Mouse (Mus musculus): ENCODE results near the gene Olfr811. TPM values are rescaled to one million over a fixed set of nuclear protein-coding genes. Genes with fewer than 3 reads are reported as not detected.

The Olfr811 gene
- polyA plus RNA-seq, 1 experiment = not detected

GRCm38 (mm10) chr10:129774338-129774737 lies 29.9 kb downstream of the Olfr811 start, which contains the start of gene Olfr809:
Olfr809 (plus strand) TSS chr10:129774638.
- H3ac ChIP-seq (ENCODE audit: control insufficient read depth, insufficient read length) = no peak within 1 kb of the TSS
- H3K36me3 ChIP-seq (ENCODE audit: control insufficient read depth, insufficient read depth) = no peaks in the 10 kb centered on the region
- H3K4me3 ChIP-seq = no peak within 1 kb of the TSS
- no peaks in the 10 kb centered on the region for H3K27me3 ChIP-seq (ENCODE audit: control insufficient read depth, insufficient read depth, insufficient read length)
- H3K79me2 ChIP-seq (ENCODE audit: control insufficient read depth, insufficient read depth) = no peaks in the 10 kb centered on the region
- TF ChIP-seq USF1 (IDR thresholded peaks at IDR 0.05; ENCODE audit: low read depth) (no peak), POLR2A (IDR thresholded peaks at IDR 0.05; ENCODE audit: insufficient read length, low read depth) (no peak), E2F4 (IDR thresholded peaks at IDR 0.05; ENCODE audit: insufficient read depth) (no peak), SRF (IDR thresholded peaks at IDR 0.05; ENCODE audit: control insufficient read depth, insufficient read length, low read depth) (no peak), TCF12 (IDR thresholded peaks at IDR 0.05; ENCODE audit: insufficient read depth, poor library complexity, severe bottlenecking) (no peak), REST (IDR thresholded peaks at IDR 0.05; ENCODE audit: insufficient read depth, insufficient read length) (no peak), MYOG (IDR thresholded peaks at IDR 0.05; ENCODE audit: control insufficient read depth in 1 of 3, insufficient read depth in 1 of 3, insufficient read length in 2 of 3, low read depth in 2 of 3) (no peak), MYOD1 (IDR thresholded peaks at IDR 0.05; ENCODE audit: control insufficient read depth in 1 of 3, insufficient read length in 2 of 3, low read depth in 2 of 3) (no peak), POLR2AphosphoS2 (IDR thresholded peaks at IDR 0.05; ENCODE audit: insufficient read length, low read depth) (no peak), CEBPB (IDR thresholded peaks at IDR 0.05; ENCODE audit: insufficient read depth, poor library complexity, severe bottlenecking) (no peak), MAX (IDR thresholded peaks at IDR 0.05; ENCODE audit: low read depth) (no peak), TCF3 (IDR thresholded peaks at IDR 0.05; ENCODE audit: insufficient read length, low read depth) (no peak)
- H3K4me2 ChIP-seq (ENCODE audit: low read depth) = no peak within 1 kb of the TSS

GRCm38 (mm10) chr10:129765182-129765581 lies 39.0 kb downstream of the Olfr811 start, which contains the start of gene Olfr808:
Olfr808 (plus strand) TSS chr10:129765482.
- Histone ChIP-seq H3ac (ENCODE audit: control insufficient read depth, insufficient read length) (no peak within 1 kb of the TSS), H3K79me2 (ENCODE audit: control insufficient read depth, insufficient read depth) (no peaks in the 10 kb centered on the region), H3K4me3 (no peak within 1 kb of the TSS), H3K4me2 (ENCODE audit: low read depth) (no peak within 1 kb of the TSS), H3K36me3 (ENCODE audit: control insufficient read depth, insufficient read depth) (no peaks in the 10 kb centered on the region), H3K27me3 (ENCODE audit: control insufficient read depth, insufficient read depth, insufficient read length) (no peaks in the 10 kb centered on the region)
- no peak for TF ChIP-seq MYOG (IDR thresholded peaks at IDR 0.05; ENCODE audit: control insufficient read depth in 1 of 3, insufficient read depth in 1 of 3, insufficient read length in 2 of 3, low read depth in 2 of 3)
- TF ChIP-seq TCF12 (IDR thresholded peaks at IDR 0.05; ENCODE audit: insufficient read depth, poor library complexity, severe bottlenecking) = no peak
- no peak for TF ChIP-seq E2F4 (IDR thresholded peaks at IDR 0.05; ENCODE audit: insufficient read depth)
- no peak for TF ChIP-seq MYOD1 (IDR thresholded peaks at IDR 0.05; ENCODE audit: control insufficient read depth in 1 of 3, insufficient read length in 2 of 3, low read depth in 2 of 3)
- TF ChIP-seq POLR2A (IDR thresholded peaks at IDR 0.05; ENCODE audit: insufficient read length, low read depth) = no peak
- TF ChIP-seq SRF (IDR thresholded peaks at IDR 0.05; ENCODE audit: control insufficient read depth, insufficient read length, low read depth) = no peak
- TF ChIP-seq POLR2AphosphoS2 (IDR thresholded peaks at IDR 0.05; ENCODE audit: insufficient read length, low read depth) = no peak
- no peak for TF ChIP-seq CEBPB (IDR thresholded peaks at IDR 0.05; ENCODE audit: insufficient read depth, poor library complexity, severe bottlenecking)
- no peak for TF ChIP-seq MAX (IDR thresholded peaks at IDR 0.05; ENCODE audit: low read depth)
- TF ChIP-seq TCF3 (IDR thresholded peaks at IDR 0.05; ENCODE audit: insufficient read length, low read depth) = no peak
- no peak for TF ChIP-seq REST (IDR thresholded peaks at IDR 0.05; ENCODE audit: insufficient read depth, insufficient read length)
- TF ChIP-seq USF1 (IDR thresholded peaks at IDR 0.05; ENCODE audit: low read depth) = no peak

- H3K4me2 ChIP-seq (ENCODE audit: low read depth) = no peak within 1 kb of the TSS
Observed at GRCm38 (mm10) chr10:129757693-129758092, 46.5 kb downstream of the Olfr811 start, which contains the start of gene Olfr807. Olfr807 (minus strand) TSS chr10:129757793.

More at GRCm38 (mm10) chr10:129757693-129758092, 46.5 kb downstream of the Olfr811 start, which contains the start of gene Olfr807:
- no peak within 1 kb of the TSS for H3K4me3 ChIP-seq
- H3K79me2 ChIP-seq (ENCODE audit: control insufficient read depth, insufficient read depth) = no peaks in the 10 kb centered on the region
- no peak for TF ChIP-seq TCF3 (IDR thresholded peaks at IDR 0.05; ENCODE audit: insufficient read length, low read depth)
- TF ChIP-seq TCF12 (IDR thresholded peaks at IDR 0.05; ENCODE audit: insufficient read depth, poor library complexity, severe bottlenecking) = no peak
- TF ChIP-seq USF1 (IDR thresholded peaks at IDR 0.05; ENCODE audit: low read depth) = no peak
- TF ChIP-seq SRF (IDR thresholded peaks at IDR 0.05; ENCODE audit: control insufficient read depth, insufficient read length, low read depth) = no peak
- TF ChIP-seq E2F4 (IDR thresholded peaks at IDR 0.05; ENCODE audit: insufficient read depth) = no peak
- TF ChIP-seq MYOD1 (IDR thresholded peaks at IDR 0.05; ENCODE audit: control insufficient read depth in 1 of 3, insufficient read length in 2 of 3, low read depth in 2 of 3) = no peak
- TF ChIP-seq MYOG (IDR thresholded peaks at IDR 0.05; ENCODE audit: control insufficient read depth in 1 of 3, insufficient read depth in 1 of 3, insufficient read length in 2 of 3, low read depth in 2 of 3) = no peak
- TF ChIP-seq POLR2AphosphoS2 (IDR thresholded peaks at IDR 0.05; ENCODE audit: insufficient read length, low read depth) = no peak
- no peak for TF ChIP-seq REST (IDR thresholded peaks at IDR 0.05; ENCODE audit: insufficient read depth, insufficient read length)
- no peak for TF ChIP-seq MAX (IDR thresholded peaks at IDR 0.05; ENCODE audit: low read depth)
- no peak for TF ChIP-seq CEBPB (IDR thresholded peaks at IDR 0.05; ENCODE audit: insufficient read depth, poor library complexity, severe bottlenecking)
- TF ChIP-seq POLR2A (IDR thresholded peaks at IDR 0.05; ENCODE audit: insufficient read length, low read depth) = no peak
- H3K36me3 ChIP-seq (ENCODE audit: control insufficient read depth, insufficient read depth) = no peaks in the 10 kb centered on the region
- no peak within 1 kb of the TSS for H3ac ChIP-seq (ENCODE audit: control insufficient read depth, insufficient read length)
- no peaks in the 10 kb centered on the region for H3K27me3 ChIP-seq (ENCODE audit: control insufficient read depth, insufficient read depth, insufficient read length)

Other genes with a start within 250 kb of the Olfr811 start
- not detected for gene Olfr794, start 236.7 kb downstream of the Olfr811 start, polyA plus RNA-seq (2012; fragmentation: generic; extraction: Trizol)
- gene Olfr796, start 191.8 kb downstream of the Olfr811 start, polyA plus RNA-seq (2012; fragmentation: generic; extraction: Trizol) = not detected
- not detected for gene Olfr798, start 176.5 kb downstream of the Olfr811 start, polyA plus RNA-seq (2012; fragmentation: generic; extraction: Trizol)
- gene Olfr799, start 166.9 kb downstream of the Olfr811 start, polyA plus RNA-seq (2012; fragmentation: generic; extraction: Trizol) = not detected
- gene Olfr800, start 146.7 kb downstream of the Olfr811 start, polyA plus RNA-seq (2012; fragmentation: generic; extraction: Trizol) = not detected
- gene Olfr801, start 130.5 kb downstream of the Olfr811 start, polyA plus RNA-seq (2012; fragmentation: generic; extraction: Trizol) = not detected
- not detected for gene Olfr802, start 116.2 kb downstream of the Olfr811 start, polyA plus RNA-seq (2012; fragmentation: generic; extraction: Trizol)
- not detected for gene Olfr803, start 110.1 kb downstream of the Olfr811 start, polyA plus RNA-seq (2012; fragmentation: generic; extraction: Trizol)
- not detected for gene Olfr804, start 101.2 kb downstream of the Olfr811 start, polyA plus RNA-seq (2012; fragmentation: generic; extraction: Trizol)
- gene Olfr805, start 75.0 kb downstream of the Olfr811 start, polyA plus RNA-seq (2012; fragmentation: generic; extraction: Trizol) = 0.08 TPM
- gene Olfr806, start 62.5 kb downstream of the Olfr811 start, polyA plus RNA-seq (2012; fragmentation: generic; extraction: Trizol) = not detected
- gene Olfr807, start 46.6 kb downstream of the Olfr811 start, polyA plus RNA-seq (2012; fragmentation: generic; extraction: Trizol) = not detected
- not detected for gene Olfr808, start 38.9 kb downstream of the Olfr811 start, polyA plus RNA-seq (2012; fragmentation: generic; extraction: Trizol)
- gene Olfr809, start 29.8 kb downstream of the Olfr811 start, polyA plus RNA-seq (2012; fragmentation: generic; extraction: Trizol) = not detected
- gene Olfr810, start 9.5 kb downstream of the Olfr811 start, polyA plus RNA-seq (2012; fragmentation: generic; extraction: Trizol) = 0.04 TPM
- gene Olfr812, start 41.7 kb upstream of the Olfr811 start, polyA plus RNA-seq (2012; fragmentation: generic; extraction: Trizol) = not detected
- gene Olfr813, start 51.0 kb upstream of the Olfr811 start, polyA plus RNA-seq (2012; fragmentation: generic; extraction: Trizol) = not detected
- gene Olfr814, start 75.5 kb upstream of the Olfr811 start, polyA plus RNA-seq (2012; fragmentation: generic; extraction: Trizol) = not detected
- gene Olfr815, start 101.5 kb upstream of the Olfr811 start, polyA plus RNA-seq (2012; fragmentation: generic; extraction: Trizol) = not detected
- not detected for gene Olfr816, start 111.2 kb upstream of the Olfr811 start, polyA plus RNA-seq (2012; fragmentation: generic; extraction: Trizol)
- not detected for gene Olfr818, start 144.7 kb upstream of the Olfr811 start, polyA plus RNA-seq (2012; fragmentation: generic; extraction: Trizol)
- gene Olfr819, start 162.9 kb upstream of the Olfr811 start, polyA plus RNA-seq (2012; fragmentation: generic; extraction: Trizol) = not detected
- not detected for gene Olfr247, start 171.7 kb upstream of the Olfr811 start, polyA plus RNA-seq (2012; fragmentation: generic; extraction: Trizol)
- gene Gm10310, start 180.7 kb upstream of the Olfr811 start, polyA plus RNA-seq (2012; fragmentation: generic; extraction: Trizol) = not detected
- not detected for gene Olfr820, start 208.2 kb upstream of the Olfr811 start, polyA plus RNA-seq (2012; fragmentation: generic; extraction: Trizol)
- gene Olfr821, start 226.0 kb upstream of the Olfr811 start, polyA plus RNA-seq (2012; fragmentation: generic; extraction: Trizol) = not detected